Mouse (Mus musculus): ENCODE results near the gene Tulp2.
"Not testable (repeated sequence)": the region's sequence is repeated elsewhere in the genome, so short reads cannot be mapped to it uniquely, and the experiment has no call there.

Tulp2 gene

DNA sequence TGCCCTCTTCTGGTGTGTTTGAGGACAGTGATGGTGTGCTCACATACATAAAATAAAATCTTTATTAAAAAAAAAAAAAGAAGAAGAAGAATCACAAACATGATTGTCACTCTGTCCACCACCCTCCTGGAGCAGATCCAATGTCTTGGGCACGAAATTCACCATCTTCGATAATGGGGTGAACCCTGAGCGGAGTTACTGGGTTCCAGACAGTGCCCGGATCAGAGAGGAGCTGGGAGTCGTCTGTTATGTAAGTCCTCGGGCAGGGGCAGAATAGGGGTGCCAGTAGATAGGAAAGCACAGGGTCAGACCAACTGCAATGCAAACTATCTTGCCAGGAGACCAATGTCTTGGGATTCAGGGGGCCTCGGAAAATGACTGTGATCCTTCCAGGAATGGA, 38.9 kb downstream of the Tulp2 start:
- no peak for DNase-seq (ENCODE audit: extremely low read depth, low read depth)

DNA sequence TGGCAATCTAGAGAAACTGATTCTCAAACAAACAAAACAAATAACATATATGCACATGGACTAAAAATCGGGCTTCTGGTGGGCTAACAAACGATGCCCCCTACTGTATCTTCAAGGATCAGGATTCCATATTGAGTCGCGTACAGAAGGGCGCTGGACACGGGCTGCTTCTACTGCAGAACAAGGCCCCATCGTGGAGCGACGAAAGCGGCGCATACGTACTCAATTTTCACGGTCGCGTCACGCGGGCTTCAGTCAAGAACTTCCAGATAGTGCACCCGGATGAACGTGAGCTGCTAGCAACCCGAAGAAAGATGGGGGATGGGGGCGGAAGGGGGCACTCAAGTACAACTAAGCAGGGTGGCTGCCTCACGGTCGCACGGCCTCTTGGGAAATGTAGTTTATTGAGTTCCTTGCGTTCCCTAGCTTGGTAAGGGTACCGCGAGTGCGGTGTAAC, 40.1 kb downstream of the Tulp2 start:
- peak; percentile 88 for DNase-seq (ENCODE audit: extremely low read depth, low read depth)

DNA sequence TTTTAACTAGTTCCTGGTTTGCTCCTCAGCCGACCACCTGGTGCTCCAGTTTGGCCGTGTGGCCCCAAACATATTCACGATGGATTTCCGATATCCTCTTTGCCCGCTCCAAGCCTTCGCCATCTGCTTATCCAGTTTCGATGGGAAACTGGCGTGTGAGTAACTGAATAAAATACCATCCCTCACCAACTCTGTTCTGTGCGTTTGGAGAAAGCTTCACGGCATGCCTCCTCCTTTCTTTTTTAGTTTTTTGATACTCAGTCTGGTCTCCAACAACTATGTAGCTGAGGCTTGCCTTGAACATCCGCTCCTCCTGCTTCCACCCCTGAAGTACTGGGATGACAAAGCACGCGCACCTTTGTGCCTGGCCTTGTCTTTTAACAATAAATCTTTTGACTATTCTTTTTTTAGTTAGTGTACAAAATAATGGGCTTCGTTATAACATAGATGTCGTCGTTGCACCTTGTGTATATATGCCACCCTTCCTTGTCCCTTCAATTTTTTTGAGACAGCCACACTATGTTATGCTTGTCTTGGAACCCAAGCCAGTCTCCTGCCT, 40.6 kb downstream of the Tulp2 start:
- DNase-seq (ENCODE audit: extremely low read depth, low read depth) = no peak

DNA sequence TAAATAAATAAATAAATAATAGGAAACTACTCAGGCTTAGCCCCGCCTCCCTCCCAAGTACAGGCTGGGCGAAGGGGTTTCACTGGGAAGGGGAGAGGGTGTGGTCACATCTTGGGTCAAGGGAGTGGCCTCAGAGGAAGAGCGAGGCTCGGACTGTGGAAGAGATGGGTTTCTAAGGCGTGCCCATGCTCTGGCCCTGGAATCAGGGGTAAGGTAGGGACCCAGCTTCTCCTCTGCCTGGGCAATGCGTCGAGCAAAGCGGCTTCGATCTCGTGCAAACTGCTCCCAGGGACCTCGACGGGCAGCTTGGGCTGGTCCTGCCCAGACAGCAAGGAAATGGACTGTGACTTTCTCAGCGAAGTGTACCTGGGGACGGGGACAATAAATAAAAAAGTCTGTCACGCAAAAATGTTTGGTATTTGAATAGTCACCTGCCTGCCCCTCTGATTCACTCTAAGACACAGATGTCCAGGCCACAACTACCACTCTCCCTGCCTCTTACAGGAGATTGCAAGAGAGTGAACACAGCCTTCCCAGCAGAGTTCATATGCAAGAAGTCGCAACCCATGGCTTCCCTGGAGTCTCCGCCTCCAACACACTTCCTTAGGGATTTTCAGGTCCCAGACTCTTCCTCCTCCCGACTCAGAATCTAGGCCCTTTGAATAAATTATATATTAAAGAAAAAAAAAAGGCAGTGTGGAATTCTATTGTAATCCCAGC, 41.4 kb downstream of the Tulp2 start:
- DNase-seq (ENCODE audit: extremely low read depth, low read depth) = no peak

DNA sequence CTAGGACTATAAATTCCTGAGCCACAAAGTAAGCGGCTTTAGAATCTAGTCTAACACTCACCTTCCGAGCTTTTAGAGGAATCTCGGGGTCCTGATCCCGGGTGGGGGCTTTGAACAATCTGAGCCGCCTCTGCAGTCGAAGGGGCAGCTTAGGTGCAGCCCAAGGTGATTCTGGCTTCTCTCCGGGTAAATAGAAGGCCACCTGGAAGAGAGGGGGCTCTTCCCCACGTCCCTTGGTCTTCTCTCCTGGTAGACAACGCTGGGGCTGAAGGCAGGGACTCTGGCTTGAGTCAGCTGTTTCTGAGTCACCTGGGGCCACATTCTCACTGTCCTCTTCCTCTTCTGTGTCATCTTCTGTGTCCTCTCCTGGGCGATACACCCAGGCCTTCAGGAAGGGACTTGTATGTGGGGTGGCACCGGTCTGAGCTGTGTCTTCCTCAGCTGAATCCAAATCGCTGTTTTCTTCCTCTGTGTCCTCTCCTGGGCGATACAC, 42.0 kb downstream of the Tulp2 start:
- no peak for DNase-seq (ENCODE audit: extremely low read depth, low read depth)

DNA sequence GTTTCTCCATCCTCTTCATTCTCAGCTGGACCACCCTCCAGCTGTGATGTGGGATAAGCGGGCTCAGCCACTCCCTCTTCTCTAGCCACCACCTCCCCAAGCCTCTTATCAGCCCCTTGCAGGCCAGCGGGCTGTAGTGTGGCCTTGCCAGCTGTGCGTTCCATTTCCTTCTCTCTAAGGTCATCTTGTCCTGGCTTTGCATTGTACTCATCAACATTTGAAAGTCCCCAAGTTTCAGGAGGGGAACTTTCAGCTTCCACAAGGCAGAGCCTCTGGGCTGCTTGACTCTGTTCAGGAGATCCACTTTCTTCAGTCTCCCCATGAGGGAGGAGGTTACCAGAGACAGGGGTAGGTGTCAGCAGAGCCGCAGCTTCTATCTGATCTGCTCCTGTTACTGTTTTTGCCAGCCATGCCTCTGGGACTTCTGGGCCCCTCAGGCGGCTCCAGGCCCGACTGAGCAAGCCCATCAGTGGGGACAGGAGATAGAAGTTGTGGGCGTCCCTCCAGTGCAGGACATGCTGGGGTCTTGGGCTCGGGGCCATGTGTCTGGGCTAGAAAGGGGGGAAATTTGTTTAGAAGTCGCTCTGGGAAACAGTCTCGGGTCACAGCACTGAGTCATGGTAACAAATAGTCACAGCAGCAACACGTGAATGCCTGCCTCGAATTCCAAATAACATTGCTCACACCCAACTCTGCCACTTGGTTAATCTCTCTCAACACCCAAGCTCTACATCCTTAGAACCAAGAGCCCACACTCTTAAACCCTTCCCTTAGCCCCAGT, 43.4 kb downstream of the Tulp2 start:
- DNase-seq (ENCODE audit: extremely low read depth, low read depth) = peak; percentile 96

DNA sequence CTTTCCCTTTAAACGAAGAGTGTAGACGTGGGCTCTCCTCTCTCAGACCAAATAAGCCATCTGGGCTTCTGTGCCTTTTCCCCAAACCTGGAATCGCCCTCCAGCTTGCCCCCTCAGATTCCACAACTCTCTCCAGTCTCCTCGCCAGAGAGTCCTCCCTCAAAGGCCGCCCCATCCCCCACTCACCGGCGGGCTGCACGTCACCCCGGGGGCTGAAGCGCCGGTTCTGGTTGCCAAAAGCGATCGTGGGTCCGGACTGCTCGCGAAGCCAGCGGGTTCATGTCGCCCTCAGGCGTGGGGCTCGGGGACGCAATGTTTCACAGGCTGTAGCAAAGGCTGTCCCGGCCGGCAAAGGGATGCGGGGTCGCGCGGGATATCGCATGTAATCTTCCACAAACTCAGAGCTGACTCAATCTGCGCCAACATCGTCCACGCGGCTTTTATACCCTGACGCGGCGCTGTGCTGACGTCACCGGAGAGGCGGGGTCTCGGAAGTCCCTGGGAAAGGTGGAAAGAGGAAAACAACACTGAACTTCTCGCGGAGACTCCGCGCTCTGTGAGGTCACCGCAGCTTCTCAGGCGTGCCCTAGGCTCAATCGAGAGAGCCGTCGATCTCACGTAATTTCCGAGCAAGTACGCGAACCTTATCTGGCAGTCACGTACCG, 44.3 kb downstream of the Tulp2 start, which contains the start of the genes Ppp1r15a and Plekha4:
Ppp1r15a (minus strand) TSS at position 460 of the 665 bp plus-strand sequence.
Plekha4 (plus strand) TSS at position 522 of the 665 bp plus-strand sequence.
- DNase-seq (ENCODE audit: extremely low read depth, low read depth) = peak; percentile 98

DNA sequence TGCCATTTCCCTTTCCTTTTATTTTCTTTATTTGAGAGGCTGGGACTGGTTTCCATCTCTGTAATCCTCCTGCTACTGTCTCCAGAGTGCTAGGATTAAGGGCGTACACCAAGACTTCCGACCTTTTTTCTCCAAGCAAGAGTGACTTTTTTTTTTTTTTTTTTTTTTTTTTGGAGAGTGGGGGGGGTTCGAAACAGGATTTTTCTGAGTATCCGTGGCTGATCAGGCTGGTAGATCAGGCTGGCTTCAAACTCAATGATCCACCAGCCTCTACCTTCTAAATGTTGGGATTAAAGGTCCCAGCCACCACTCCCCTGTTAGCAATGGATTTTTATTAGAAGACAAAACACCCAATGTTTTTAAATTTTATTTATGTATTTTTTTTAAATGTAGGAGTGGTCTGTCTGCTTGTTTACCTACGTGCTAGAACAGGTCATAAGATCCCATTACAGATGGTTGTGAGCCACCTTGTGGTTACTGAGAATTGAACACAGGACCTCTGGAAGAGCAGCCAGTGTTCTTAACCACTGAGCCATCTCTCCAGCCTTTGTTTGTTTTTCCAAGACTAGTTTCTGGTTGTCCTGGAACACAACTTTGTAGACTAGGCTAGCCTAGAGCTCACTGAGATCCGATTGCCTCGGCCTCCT, 44.9 kb downstream of the Tulp2 start:
- no peak for DNase-seq (ENCODE audit: extremely low read depth, low read depth)

DNA sequence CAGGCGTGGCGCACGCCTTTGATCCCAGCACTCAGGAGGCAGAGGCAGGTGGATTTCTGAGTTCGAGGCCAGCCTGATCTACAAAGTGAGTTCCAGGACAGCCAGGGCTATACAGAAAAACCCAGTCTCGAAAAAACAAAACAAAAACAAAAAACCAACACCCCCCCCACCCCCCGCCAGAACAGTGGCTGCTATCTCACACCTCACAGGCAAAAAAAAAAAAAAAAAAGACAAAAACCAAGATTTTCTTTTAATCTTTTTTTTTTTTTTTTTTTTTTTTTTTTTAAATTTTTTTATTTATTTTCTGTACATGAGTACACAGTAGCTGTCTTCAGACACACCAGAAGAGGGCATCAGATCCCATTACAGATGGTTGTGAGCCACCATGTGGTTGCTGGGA, 45.5 kb downstream of the Tulp2 start:
- DNase-seq (ENCODE audit: extremely low read depth, low read depth) = not testable (repeated sequence)

DNA sequence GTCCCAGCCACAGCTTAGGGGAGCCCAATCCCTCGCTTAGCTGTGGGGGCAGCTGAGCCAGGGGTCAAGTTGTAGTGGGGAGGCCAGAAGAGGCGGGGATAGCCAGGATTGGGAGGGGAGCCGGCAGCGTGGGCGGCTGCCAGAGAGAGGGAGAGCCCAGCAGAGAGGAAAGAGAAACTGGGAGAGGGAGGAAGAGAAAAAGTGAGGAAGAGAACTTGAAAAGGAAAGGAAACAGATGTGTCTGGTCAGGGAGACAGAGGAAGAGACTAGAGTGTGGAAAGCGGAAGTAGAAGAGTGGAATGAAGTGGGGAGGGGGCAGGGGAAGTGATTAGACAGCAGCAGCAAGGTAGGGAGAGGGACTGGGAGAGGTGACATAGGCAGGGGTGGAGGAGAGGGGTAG, 47.8 kb downstream of the Tulp2 start:
- DNase-seq (ENCODE audit: extremely low read depth, low read depth) = no peak

DNA sequence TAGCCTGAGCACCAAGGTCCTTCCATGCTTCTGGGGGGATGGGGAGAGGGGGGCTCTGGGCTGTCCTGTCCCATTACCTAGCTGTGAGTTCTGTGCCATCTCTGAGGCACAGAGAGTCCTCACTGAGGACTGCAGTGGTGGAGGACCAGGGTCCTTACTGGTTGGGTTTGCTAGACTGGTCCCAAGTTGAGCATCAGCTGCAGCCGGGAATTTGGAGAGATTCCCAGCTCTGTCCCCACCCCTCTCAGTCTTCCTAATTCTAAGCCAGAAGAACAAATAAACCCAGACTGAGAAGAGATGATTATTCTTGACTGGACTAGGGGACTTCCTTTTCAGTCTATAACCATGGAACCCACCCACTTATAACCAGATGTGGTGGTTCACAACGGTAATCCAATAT, 49.0 kb downstream of the Tulp2 start:
- DNase-seq (ENCODE audit: extremely low read depth, low read depth) = no peak

DNA sequence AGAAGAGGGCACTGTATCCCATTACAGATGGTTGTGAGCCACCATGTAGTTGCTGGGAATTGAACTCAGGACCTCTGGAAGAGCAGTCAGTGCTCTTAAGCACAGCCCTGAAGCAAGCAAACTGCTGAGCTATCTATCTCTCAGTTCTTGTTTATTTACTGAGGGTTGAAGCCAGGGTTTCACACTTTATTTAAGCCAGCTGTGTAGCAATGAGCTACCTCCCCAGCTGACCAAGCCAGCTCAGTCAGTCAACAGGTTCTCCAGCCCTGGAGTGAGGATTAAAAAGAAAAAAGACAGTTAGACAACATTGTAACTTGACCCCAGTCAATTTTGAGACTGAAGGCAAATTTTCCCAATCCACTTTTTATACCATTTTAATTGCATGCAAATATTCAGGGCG, 54.0 kb downstream of the Tulp2 start:
- no peak for DNase-seq (ENCODE audit: extremely low read depth, low read depth)

DNA sequence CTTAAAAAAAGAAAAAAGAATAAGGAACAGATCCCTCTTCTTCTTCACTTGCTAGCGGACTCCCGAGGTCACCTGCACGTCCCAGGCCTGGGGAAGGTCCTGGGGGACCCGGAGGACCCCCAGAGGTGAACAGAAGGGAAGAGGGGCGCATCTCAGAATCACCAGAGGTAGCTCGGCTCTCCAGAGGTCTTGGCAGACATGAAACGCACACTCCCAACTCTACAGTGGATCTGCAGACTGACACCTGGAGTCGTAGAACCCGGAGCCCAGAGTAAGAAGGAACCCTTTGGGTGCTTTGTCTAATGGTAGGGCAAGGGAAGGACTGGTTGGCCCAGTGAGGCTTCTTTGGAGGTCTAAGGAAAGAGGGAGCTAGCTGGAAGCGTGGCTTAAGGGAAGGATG, 55.9 kb downstream of the Tulp2 start:
- no peak for DNase-seq (ENCODE audit: extremely low read depth, low read depth)

DNA sequence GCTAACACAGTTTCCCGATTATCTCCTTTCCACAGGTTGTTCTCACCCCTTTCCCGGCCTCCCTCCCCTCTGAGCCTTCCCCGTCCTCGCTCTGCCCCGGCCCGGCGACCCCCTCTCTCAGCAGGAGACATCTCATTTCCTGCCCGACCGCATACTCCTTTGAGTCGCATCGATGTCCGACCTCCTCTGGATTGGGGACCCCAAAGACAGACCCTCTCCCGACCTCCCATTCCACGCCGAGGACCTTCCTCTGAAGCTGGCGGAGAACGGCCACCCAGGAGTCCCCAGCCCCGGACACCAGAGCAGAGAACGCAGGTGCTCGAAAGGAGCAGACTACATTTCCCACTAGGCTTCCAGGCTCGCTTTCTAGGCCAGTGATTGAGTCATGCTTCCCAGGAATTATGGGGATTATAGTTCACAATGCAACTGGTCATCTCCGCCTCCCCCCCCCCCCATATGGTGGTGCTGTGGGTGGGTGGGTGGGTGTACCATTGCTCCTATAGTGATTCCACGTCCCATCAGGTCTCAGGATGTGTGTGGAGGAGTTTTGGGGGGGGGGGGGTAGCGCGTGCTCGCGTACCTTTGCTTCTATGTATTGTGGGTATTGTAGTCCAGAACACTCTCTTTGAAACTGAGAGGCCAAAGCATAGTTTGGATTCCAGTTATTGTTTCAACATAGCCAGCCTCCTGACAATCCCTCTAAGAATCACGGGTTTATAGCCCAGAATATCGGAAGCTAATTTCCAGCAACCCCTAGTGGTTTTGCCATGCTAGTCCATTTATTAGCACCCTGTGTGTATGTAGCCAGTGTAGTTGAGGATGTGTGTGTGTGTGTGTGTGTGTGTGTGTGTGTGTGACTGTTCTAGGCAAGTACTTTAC, 56.7 kb downstream of the Tulp2 start:
- DNase-seq (ENCODE audit: extremely low read depth, low read depth) = no peak

DNA sequence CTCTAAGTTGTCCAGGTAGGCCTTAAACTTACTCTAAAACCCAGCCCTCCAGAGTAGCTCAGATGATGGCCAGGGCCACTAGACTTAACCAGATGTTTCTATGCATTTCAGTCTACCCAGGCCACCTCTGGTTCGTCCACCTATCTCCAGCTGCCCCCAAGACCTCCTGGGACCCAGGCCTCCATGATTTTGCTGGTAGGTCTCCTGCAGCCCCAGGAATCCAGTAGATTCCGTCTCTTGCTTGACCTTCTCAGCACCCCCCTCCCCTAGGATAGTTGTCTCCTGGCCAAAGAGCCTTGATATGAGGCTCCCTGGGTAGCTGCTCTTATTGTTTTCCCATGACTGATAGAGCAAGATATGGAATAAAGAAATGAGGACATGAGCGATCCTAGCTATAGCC, 57.4 kb downstream of the Tulp2 start:
- no peak for DNase-seq (ENCODE audit: extremely low read depth, low read depth)

DNA sequence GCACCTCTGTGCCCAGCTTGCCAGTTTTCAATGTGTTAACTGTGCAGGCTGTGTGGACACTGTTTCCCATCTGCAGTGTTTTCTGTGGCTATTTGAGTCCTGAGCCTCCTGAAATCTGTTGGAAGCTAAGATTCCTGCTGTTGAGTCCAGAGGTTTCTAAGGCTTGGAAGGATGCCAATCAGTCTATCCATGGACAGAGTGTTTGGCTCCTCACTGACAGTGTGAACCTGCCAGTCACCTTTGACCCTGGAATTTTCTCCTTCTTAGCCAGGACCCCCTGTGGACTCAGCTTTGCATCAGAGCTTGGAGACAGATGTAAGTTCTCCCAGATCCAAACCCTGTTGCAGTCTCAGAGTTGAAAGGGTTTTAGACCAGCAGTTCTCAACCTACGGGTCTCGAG, 58.5 kb downstream of the Tulp2 start:
- no peak for DNase-seq (ENCODE audit: extremely low read depth, low read depth)

DNA sequence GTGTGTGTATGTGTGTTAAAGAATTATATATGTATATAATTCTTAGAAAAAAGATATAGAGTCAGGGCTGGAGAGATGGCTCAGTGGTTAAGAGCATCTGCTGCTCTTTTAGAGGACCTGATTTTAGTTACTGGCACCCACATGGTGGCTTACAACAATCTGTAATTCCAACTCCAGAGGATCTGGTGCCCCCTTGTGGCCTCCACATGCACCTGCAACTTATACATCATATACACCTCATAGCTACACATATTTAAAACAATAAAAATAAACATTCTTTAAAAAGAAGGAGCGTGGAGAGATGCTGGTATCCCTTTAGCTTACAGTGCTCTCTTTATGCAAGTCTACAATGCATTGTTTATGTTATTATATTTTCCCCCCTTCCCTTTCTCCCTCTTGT, 62.8 kb downstream of the Tulp2 start:
- no peak for DNase-seq (ENCODE audit: extremely low read depth, low read depth)

DNA sequence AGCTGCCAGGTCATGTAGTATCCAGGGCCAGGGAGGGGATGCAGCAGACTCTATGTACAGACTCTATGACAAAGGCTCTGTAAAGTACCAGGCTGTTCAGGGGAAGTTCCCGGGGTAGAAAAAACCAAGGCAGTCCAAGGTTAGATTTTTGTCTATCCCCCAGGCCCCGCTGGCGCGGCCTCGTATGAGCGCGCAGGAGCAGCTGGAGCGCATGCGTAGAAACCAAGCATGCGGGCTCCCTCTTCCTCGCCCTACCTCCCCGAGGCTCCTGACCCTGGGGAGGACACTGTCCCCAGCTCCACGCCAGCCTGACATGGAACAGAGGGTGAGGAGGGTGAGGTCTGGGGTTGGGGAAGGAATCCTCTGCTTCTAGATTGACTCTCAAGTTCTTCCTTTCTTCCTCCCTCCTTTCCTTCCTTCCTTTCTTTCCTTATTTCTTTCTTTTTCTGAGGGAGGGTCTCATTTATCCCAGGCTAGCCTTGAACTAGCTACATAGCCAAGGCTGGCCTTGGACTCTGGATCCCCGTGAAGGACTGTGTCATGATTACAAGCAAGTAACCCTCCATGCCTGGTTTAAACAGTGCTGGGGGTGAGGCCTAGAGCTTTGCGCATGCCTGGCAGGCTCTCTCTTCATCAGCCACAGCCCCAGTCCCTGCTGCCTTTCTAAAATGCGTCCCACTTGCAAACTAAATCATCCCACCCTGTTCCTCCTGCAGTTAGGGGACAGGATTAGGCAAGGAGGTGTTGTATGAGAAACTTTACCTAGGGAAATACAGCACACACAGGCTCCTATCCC, 68.2 kb downstream of the Tulp2 start:
- no peak for DNase-seq (ENCODE audit: extremely low read depth, low read depth)

DNA sequence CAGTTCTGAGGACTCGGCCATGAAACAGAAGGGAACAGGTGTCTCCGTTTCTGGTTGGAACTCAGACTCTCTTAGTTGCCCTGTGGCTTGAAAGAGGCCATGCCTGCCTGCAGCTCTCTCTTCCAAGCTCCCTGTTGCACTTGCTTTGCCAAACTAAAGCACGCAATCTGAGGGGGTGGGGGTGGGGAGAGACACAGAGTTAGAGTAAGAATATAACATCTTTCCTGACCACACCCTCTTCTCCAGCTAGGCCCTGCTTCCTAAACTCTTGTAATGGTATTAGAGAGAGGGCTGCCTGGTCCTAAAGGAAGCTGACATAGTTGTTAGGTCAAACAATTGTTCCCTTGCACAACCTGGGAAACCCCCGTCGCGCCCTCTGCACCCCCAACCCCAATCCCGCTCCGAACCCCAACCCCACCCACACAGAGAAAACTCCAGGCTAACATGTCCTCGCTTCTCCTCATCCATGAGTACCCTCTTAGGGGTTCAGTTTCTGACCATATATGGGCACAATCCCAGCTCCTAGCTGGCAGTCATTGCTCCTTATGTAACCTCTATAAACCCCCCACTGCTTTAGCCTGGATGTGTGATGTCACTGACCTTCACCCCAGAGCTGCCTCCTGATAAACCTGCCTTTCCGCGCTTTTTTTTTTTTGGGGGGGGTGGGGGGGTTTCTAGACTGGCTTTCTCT, 69.3 kb downstream of the Tulp2 start:
- DNase-seq (ENCODE audit: extremely low read depth, low read depth) = no peak

Measured in MEL-GATA-1-ER (cell line).